8 mouse cellular contexts compared by ENCODE assay signal in the genomic region with DNA sequence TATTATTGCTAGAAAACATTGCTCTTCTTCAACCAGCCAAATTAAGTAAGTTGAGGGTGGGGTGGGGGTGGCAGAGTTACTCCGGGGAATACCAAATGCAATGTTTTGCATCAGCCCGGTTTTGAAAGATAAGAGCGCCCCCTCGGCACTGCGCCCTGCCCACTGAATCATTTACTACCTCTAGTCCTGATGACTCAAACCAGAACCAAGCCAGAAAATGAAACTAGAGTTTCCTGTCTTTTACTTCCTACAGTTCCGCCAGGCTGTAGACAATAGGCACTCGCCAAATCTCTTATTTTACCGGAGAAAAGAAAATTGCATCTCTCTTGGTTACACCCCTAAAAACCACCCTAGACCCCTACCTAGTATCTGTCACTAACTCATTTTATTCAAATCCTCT. TPM values are rescaled to one million over a fixed set of nuclear protein-coding genes. Genes with fewer than 3 reads are reported as not detected.
DNase-seq lines count a peak whose midpoint lies in the region; ATAC-seq and TF ChIP-seq lines count a peak whose summit lies in the region.

No protein-coding gene starts in this region.

- no peaks in the 10 kb centered on the region for H3K27me3 ChIP-seq in embryonic facial prominence, embryonic 15.5 days
- H3K27me3 ChIP-seq in heart, embryonic 14.5 days (ENCODE audit: control insufficient read depth, insufficient read depth, low read length) = no peaks in the 10 kb centered on the region
- H3K27me3 ChIP-seq in kidney, postnatal 0 days (ENCODE audit: insufficient read depth, low read length) = no peaks in the 10 kb centered on the region
- H3K27me3 ChIP-seq in liver, embryonic 11.5 days (replicated peaks; ENCODE audit: control insufficient read depth, insufficient read depth, low read length) = no peaks in the 10 kb centered on the region
- no peaks in the 10 kb centered on the region for H3K27me3 ChIP-seq in stomach, embryonic 15.5 days (replicated peaks)

- peak overlapping the region; percentile 81 for H3K4me2 ChIP-seq in embryonic facial prominence, embryonic 15.5 days (replicated peaks)
- H3K4me2 ChIP-seq in heart, embryonic 14.5 days (ENCODE audit: low read length) = peak overlapping the region; percentile 80
- H3K4me2 ChIP-seq in kidney, postnatal 0 days (ENCODE audit: low read length) = peak overlapping the region; percentile 73
- peak overlapping the region; percentile 85 for H3K4me2 ChIP-seq in liver, embryonic 11.5 days
- peak overlapping the region; percentile 61 for H3K4me2 ChIP-seq in stomach, embryonic 15.5 days

- peaks cover 8% of the 10 kb centered on the region; the same call in 1 of the 2 replicates for H3K4me1 ChIP-seq in embryonic facial prominence, embryonic 15.5 days
- peaks cover 5 to 13% of the 10 kb centered on the region in 2 experiments; a peak in 3 of 4 replicates for H3K4me1 ChIP-seq in heart, embryonic 14.5 days (ENCODE audit: control insufficient read depth in 2 of 2, insufficient read depth in 2 of 2, low read length in 2 of 2)
- no peaks in the 10 kb centered on the region; the same call in 1 of the 2 replicates for H3K4me1 ChIP-seq in kidney, postnatal 0 days (replicated peaks; ENCODE audit: insufficient read depth, low read length)
- H3K4me1 ChIP-seq in liver, embryonic 11.5 days (replicated peaks; ENCODE audit: control insufficient read depth, insufficient read depth, low read length) = 0 out of 2 replicates have a peak, but pooled peaks cover 2% of the 10 kb centered on the region
- H3K4me1 ChIP-seq in stomach, embryonic 15.5 days = no peaks in the 10 kb centered on the region

- DNase-seq in B cell, adult 2 months = peak; percentile 84 to 87
- peak; percentile 37 to 49 for DNase-seq in adrenal gland, adult 18-20 months (ENCODE audit: low spot score in 2 of 2)
- peak; percentile 84 for DNase-seq in kidney, postnatal 0 days (ENCODE audit: low spot score)
- DNase-seq in liver, embryonic 11.5 days (ENCODE audit: low spot score) = peak; percentile 38

- 1% methylated on average over 8 of the region's 8 CpGs for WGBS in embryonic facial prominence, embryonic 15.5 days
- WGBS in heart, embryonic 14.5 days = 5% methylated on average over 8 of the region's 8 CpGs
- WGBS in kidney, postnatal 0 days = 2% methylated on average over 8 of the region's 8 CpGs
- WGBS in liver, embryonic 11.5 days = 5% methylated on average over 8 of the region's 8 CpGs
- 3% methylated on average over 8 of the region's 8 CpGs for WGBS in stomach, embryonic 15.5 days

- H3K4me3 ChIP-seq in embryonic facial prominence, embryonic 15.5 days (replicated peaks) = peak overlapping the region; percentile 85
- H3K4me3 ChIP-seq in heart, embryonic 14.5 days (ENCODE audit: control insufficient read depth in 1 of 2, insufficient read depth in 1 of 2, low read depth in 1 of 2, low read length in 2 of 2) = peak overlapping the region; percentile 72 to 93
- peak overlapping the region; percentile 82 for H3K4me3 ChIP-seq in kidney, postnatal 0 days (replicated peaks; ENCODE audit: low read depth, low read length)
- peak overlapping the region; percentile 88 for H3K4me3 ChIP-seq in liver, embryonic 11.5 days (ENCODE audit: low read depth, low read length)
- peak overlapping the region; percentile 73 for H3K4me3 ChIP-seq in stomach, embryonic 15.5 days (replicated peaks)

- no peak for ATAC-seq in embryonic facial prominence, embryonic 15.5 days (ENCODE audit: insufficient number of reproducible peaks, low FRiP score, low TSS enrichment, low read depth)
- no peak for ATAC-seq in heart, embryonic 14.5 days (ENCODE audit: insufficient number of reproducible peaks, insufficient read depth, low FRiP score, low read depth)
- ATAC-seq in kidney, postnatal 0 days (replicated peaks; ENCODE audit: low FRiP score, low read depth) = no peak
- peak; percentile 37 for ATAC-seq in liver, embryonic 11.5 days (replicated peaks; ENCODE audit: low FRiP score)
- peak; percentile 60; the same call in 1 of the 2 replicates for ATAC-seq in monocyte, adult 5-6 weeks (replicated peaks; ENCODE audit: insufficient number of reproducible peaks, low FRiP score, low TSS enrichment, poor library complexity, severe bottlenecking)
- 0 out of 2 replicates have a peak, but pooled peaks have one; percentile 21 for ATAC-seq in stomach, embryonic 15.5 days (ENCODE audit: insufficient read depth, low FRiP score, low read depth)

- H3K36me3 ChIP-seq in embryonic facial prominence, embryonic 15.5 days = peaks cover 8% of the 10 kb centered on the region; the same call in 1 of the 2 replicates
- H3K36me3 ChIP-seq in heart, embryonic 14.5 days (ENCODE audit: control insufficient read depth, insufficient read depth, low read length) = peaks cover 13% of the 10 kb centered on the region; the same call in 1 of the 2 replicates
- H3K36me3 ChIP-seq in kidney, postnatal 0 days (ENCODE audit: insufficient read depth, low read length) = 0 out of 2 replicates have a peak, but pooled peaks cover 8% of the 10 kb centered on the region
- H3K36me3 ChIP-seq in liver, embryonic 11.5 days (ENCODE audit: control insufficient read depth, insufficient read depth, low read length) = no peaks in the 10 kb centered on the region
- no peaks in the 10 kb centered on the region for H3K36me3 ChIP-seq in stomach, embryonic 15.5 days

- H3K9ac ChIP-seq in embryonic facial prominence, embryonic 15.5 days = peak overlapping the region; percentile 70; the same call in 1 of the 2 replicates
- H3K9ac ChIP-seq in heart, embryonic 14.5 days (ENCODE audit: low read length) = peak overlapping the region; percentile 82
- peak overlapping the region; percentile 86 for H3K9ac ChIP-seq in kidney, postnatal 0 days (ENCODE audit: low read depth, low read length)
- H3K9ac ChIP-seq in liver, embryonic 11.5 days (ENCODE audit: low read depth, low read length) = peak overlapping the region; percentile 88
- peak overlapping the region; percentile 58; the same call in 1 of the 2 replicates for H3K9ac ChIP-seq in stomach, embryonic 15.5 days

- peak overlapping the region; percentile 56 for H3K27ac ChIP-seq in embryonic facial prominence, embryonic 15.5 days (replicated peaks)
- H3K27ac ChIP-seq in heart, embryonic 14.5 days (replicated peaks in 1 of 2; ENCODE audit: control insufficient read depth in 1 of 2, insufficient read depth in 1 of 2, low read depth in 2 of 2, low read length in 2 of 2) = peak overlapping the region; percentile 58 to 76
- peak overlapping the region; percentile 85 for H3K27ac ChIP-seq in kidney, postnatal 0 days
- peak overlapping the region; percentile 70 for H3K27ac ChIP-seq in liver, embryonic 11.5 days (ENCODE audit: low read depth, low read length)
- H3K27ac ChIP-seq in stomach, embryonic 15.5 days = peak overlapping the region; percentile 77

- TF ChIP-seq CTCF in kidney, postnatal 0 days (IDR thresholded peaks at IDR 0.05; ENCODE audit: low read depth) = peak; percentile 49

- no peaks in the 10 kb centered on the region for H3K9me3 ChIP-seq in embryonic facial prominence, embryonic 15.5 days (replicated peaks)
- H3K9me3 ChIP-seq in heart, embryonic 14.5 days (ENCODE audit: control insufficient read depth, low read length) = no peaks in the 10 kb centered on the region
- H3K9me3 ChIP-seq in kidney, postnatal 0 days (replicated peaks; ENCODE audit: low read length) = no peaks in the 10 kb centered on the region
- H3K9me3 ChIP-seq in liver, embryonic 11.5 days (ENCODE audit: control insufficient read depth, low read length) = no peaks in the 10 kb centered on the region
- no peaks in the 10 kb centered on the region for H3K9me3 ChIP-seq in stomach, embryonic 15.5 days

RNA-seq across cellular contexts. Expression of a gene that starts 4.3 kb away (rescaled TPM):
- 10 to 100 TPM; 65.8 to 74.2 TPM for total RNA-seq in adrenal gland, adult 18-20 months (2021)
- 22.5 and 28.3 TPM in 2 replicates for polyA plus RNA-seq in embryonic facial prominence, embryonic 15.5 days (2015; fragmentation: Nextera tagmentation; extraction: Ambion mirVana)
- polyA plus RNA-seq in heart, embryonic 14.5 days (2014; fragmentation: Nextera tagmentation; extraction: Ambion mirVana) = 16.0 and 16.5 TPM in 2 replicates
- 27.5 and 30.0 TPM in 2 replicates for polyA plus RNA-seq in kidney, postnatal 0 days (2015; fragmentation: Nextera tagmentation; extraction: Ambion mirVana)
- 17.4 and 19.7 TPM in 2 replicates for polyA plus RNA-seq in liver, embryonic 11.5 days (2014; fragmentation: Nextera tagmentation; extraction: Ambion mirVana)
- 80.7 to 119 TPM (median 108 TPM) in 3 replicates for total RNA-seq in monocyte, adult 5-6 weeks (2017)
- 26.8 and 28.5 TPM in 2 replicates for polyA plus RNA-seq in stomach, embryonic 15.5 days (2015; fragmentation: Nextera tagmentation; extraction: Ambion mirVana)

RNA-seq across cellular contexts. Expression of a gene that starts 59.8 kb away (rescaled TPM):
- under 1 TPM; 0.06 to 0.07 TPM for total RNA-seq in adrenal gland, adult 18-20 months (2021)
- polyA plus RNA-seq in embryonic facial prominence, embryonic 15.5 days (2015; fragmentation: Nextera tagmentation; extraction: Ambion mirVana) = 6.5 and 7.2 TPM in 2 replicates
- 0.28 and 0.38 TPM in 2 replicates for polyA plus RNA-seq in heart, embryonic 14.5 days (2014; fragmentation: Nextera tagmentation; extraction: Ambion mirVana)
- polyA plus RNA-seq in kidney, postnatal 0 days (2015; fragmentation: Nextera tagmentation; extraction: Ambion mirVana) = 1.6 and 1.9 TPM in 2 replicates
- polyA plus RNA-seq in liver, embryonic 11.5 days (2014; fragmentation: Nextera tagmentation; extraction: Ambion mirVana) = 0.34 and 0.42 TPM in 2 replicates
- 0.43 to 1.3 TPM (median 1.1 TPM) in 3 replicates for total RNA-seq in monocyte, adult 5-6 weeks (2017)
- polyA plus RNA-seq in stomach, embryonic 15.5 days (2015; fragmentation: Nextera tagmentation; extraction: Ambion mirVana) = 5.7 and 6.1 TPM in 2 replicates

Comparison
In these comparisons a context has a peak if more than half of its experiments do, and no peak if none do; other contexts are left out.
1. ATAC-seq: peak in liver, embryonic 11.5 days (single experiment), monocyte, adult 5-6 weeks (single experiment) and stomach, embryonic 15.5 days (single experiment); none in embryonic facial prominence, embryonic 15.5 days (single experiment), heart, embryonic 14.5 days (single experiment) and kidney, postnatal 0 days (single experiment).
2. Peak in every context shown above with its lines, with median percentiles within 50 percentile points of each other: DNase-seq, H3K27ac ChIP-seq, H3K4me2 ChIP-seq, H3K4me3 ChIP-seq and H3K9ac ChIP-seq.